Mouse (Mus musculus): ENCODE results near the gene Map3k3. TPM values are rescaled to one million over a fixed set of nuclear protein-coding genes. Genes with fewer than 3 reads are reported as not detected.
"Not testable (repeated sequence)": the region's sequence is repeated elsewhere in the genome, so short reads cannot be mapped to it uniquely, and the experiment has no call there.

Map3k3 gene
- total and polyA plus RNA-seq, 2 experiments from 2014 or later, result 8.5 to 32.9 TPM

DNA sequence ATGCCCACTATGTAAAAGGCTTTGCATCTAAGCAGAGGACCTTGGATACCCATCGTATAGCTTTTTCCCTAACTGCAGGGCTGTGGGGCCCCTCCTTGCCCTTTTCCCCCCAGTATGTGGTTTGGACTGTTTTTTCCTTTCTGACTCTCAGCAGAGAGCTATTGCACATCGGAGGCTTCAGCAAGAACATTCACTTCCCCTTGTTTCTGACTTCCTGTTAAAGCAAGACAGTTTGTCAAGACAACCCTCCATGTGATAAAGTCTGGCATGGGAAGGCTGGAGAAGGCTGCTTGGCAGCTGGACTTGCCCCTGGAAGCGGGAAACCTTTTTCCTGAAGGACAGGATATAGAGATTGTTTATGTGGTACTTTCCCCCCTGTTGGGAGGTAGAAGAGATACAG is 38.3 kb downstream of the Map3k3 start:
- WGBS, result 86% methylated on average over 3 of the region's 3 CpGs
- Histone ChIP-seq H3K4me2 (ENCODE audit: low read depth) (no peak overlapping the region), H3K4me1 (ENCODE audit: insufficient read depth) (no peaks in the 10 kb centered on the region), H3K4me3 (ENCODE audit: low read depth, low read length) (no peak overlapping the region), H3K9ac (no peak overlapping the region), H3K27me3 (ENCODE audit: insufficient read depth, low read length) (no peaks in the 10 kb centered on the region), H3K36me3 (ENCODE audit: insufficient read depth) (peaks cover 29% of the 10 kb centered on the region), H3K27ac (ENCODE audit: low read depth, low read length) (no peak overlapping the region), H3K9me3 (ENCODE audit: low read length) (no peaks in the 10 kb centered on the region)
- ATAC-seq, result no peak
- no peak for DNase-seq
- TF ChIP-seq CTCF (IDR thresholded peaks at IDR 0.05; ENCODE audit: low read depth), result no peak

DNA sequence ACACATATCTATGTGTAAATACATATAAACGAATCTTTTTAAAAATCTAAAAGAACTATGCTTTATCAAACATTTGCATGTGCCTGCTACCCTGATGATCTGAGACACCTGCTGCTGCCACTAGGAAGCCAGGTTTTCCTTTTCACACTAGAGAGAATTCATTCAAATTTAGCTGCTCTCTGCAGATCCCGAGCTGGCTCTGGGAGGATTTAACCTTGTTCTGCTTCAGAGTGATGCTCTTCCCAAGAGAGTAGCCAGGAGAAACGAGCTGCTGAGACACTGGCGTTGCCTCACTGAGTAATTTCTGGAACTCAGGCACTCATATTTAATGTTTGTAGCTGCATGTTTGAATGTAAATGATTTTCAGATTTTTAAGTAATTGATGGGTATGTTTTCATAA is 40.4 kb downstream of the Map3k3 start:
- DNase-seq (no peak), ATAC-seq (no peak)
- H3K36me3 ChIP-seq (ENCODE audit: insufficient read depth), result peaks cover 24% of the 10 kb centered on the region
- H3K4me2 ChIP-seq (ENCODE audit: low read depth), result no peak overlapping the region
- no peak overlapping the region for H3K9ac ChIP-seq
- no peak overlapping the region for H3K4me3 ChIP-seq (ENCODE audit: low read depth, low read length)
- no peaks in the 10 kb centered on the region for H3K27me3 ChIP-seq (ENCODE audit: insufficient read depth, low read length)
- H3K27ac ChIP-seq (ENCODE audit: low read depth, low read length), result no peak overlapping the region
- H3K4me1 ChIP-seq (ENCODE audit: insufficient read depth), result no peaks in the 10 kb centered on the region
- no peaks in the 10 kb centered on the region for H3K9me3 ChIP-seq (ENCODE audit: low read length)
- WGBS, result 79% methylated on average over 4 of the region's 4 CpGs
- no peak for TF ChIP-seq CTCF (IDR thresholded peaks at IDR 0.05; ENCODE audit: low read depth)

DNA sequence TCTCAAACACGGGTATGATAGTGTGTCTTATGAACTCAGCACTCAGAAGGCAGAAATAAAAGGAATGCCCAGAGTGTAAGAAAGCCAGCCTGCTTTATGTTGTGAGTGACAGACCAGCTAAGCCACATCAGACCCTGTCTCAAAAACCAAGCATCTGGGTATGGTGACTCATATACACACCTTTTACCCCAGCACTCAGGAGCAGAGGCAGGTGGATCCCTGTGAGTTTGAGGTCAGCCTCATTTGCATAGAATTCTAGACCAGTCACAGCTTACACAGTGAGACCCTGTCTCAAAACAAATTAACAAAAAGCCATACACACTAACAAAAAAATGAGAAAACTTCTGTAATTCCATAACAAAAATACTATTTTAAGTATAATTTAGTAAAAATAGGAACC is 41.4 kb downstream of the Map3k3 start:
- 82% methylated on average over 1 of the region's 1 CpGs for WGBS
- H3K36me3 ChIP-seq (ENCODE audit: insufficient read depth), result peaks cover 33% of the 10 kb centered on the region
- no peaks in the 10 kb centered on the region for H3K27me3 ChIP-seq (ENCODE audit: insufficient read depth, low read length)
- no peaks in the 10 kb centered on the region for H3K4me1 ChIP-seq (ENCODE audit: insufficient read depth)
- no peak overlapping the region for H3K27ac ChIP-seq (ENCODE audit: low read depth, low read length)
- no peak overlapping the region for H3K4me2 ChIP-seq (ENCODE audit: low read depth)
- DNase-seq (no peak), ATAC-seq (no peak)
- no peak overlapping the region for H3K4me3 ChIP-seq (ENCODE audit: low read depth, low read length)
- H3K9me3 ChIP-seq (ENCODE audit: low read length), result no peaks in the 10 kb centered on the region
- TF ChIP-seq CTCF (IDR thresholded peaks at IDR 0.05; ENCODE audit: low read depth), result no peak
- H3K9ac ChIP-seq, result no peak overlapping the region

DNA sequence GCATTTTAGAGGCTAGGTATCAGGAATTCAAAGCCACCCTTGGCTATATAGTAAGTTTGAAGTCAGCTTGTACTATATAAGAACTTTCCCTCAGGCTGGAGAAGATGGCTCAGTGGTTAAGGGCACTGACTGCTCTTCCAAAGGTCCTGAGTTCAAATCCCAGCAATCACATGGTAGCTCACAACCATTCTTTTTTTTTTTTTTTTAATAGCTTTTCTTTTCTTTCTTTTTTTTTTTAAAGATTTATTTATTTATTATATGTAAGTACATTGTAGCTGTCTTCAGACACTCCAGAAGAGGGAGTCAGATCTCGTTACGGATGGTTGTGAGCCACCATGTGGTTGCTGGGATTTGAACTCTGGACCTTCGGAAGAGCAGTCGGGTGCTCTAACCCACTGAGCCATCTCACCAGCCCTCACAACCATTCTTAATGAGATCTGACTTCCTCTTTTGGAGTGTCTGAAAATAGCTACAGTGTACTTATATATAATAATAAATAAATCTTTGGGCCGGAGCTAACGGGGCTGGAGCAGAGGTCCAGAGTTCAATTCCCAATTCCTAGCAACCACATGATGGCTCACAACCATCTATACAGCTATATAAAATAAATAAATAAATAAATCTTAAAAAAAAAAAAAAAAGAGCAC is 42.4 kb downstream of the Map3k3 start:
- not testable (repeated sequence) for H3K4me3 ChIP-seq (ENCODE audit: low read depth, low read length); H3K4me2 ChIP-seq (ENCODE audit: low read depth); H3K27me3 ChIP-seq (ENCODE audit: insufficient read depth, low read length); ATAC-seq; DNase-seq; H3K9me3 ChIP-seq (ENCODE audit: low read length); H3K4me1 ChIP-seq (ENCODE audit: insufficient read depth); H3K27ac ChIP-seq (ENCODE audit: low read depth, low read length); H3K9ac ChIP-seq
- 97% methylated on average over 4 of the region's 6 CpGs for WGBS
- H3K36me3 ChIP-seq (ENCODE audit: insufficient read depth), result peaks cover 30% of the 10 kb centered on the region

DNA sequence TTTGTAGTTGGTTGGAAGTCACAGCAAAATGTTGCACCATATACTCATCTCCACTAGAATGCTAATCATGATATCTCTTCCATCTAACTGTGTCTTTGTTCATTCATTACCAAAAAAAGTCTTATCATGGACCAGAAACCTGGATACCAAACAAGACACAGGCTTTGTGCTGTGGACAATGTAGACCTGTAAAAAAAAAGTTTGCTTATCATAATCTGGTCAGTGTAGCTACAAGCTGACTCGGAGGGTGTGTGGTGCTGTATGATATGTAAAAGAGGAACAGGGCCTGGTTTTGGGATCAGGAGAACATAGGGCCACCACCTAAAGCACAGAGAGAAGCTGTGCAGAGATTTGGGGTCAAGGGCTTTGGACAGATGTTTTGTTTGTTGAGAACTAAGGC is 45.1 kb downstream of the Map3k3 start:
- WGBS, result 98% methylated on average over 1 of the region's 1 CpGs
- ATAC-seq (no peak), DNase-seq (no peak)
- Histone ChIP-seq H3K4me3 (ENCODE audit: low read depth, low read length) (no peak overlapping the region), H3K9me3 (ENCODE audit: low read length) (no peaks in the 10 kb centered on the region), H3K4me2 (ENCODE audit: low read depth) (no peak overlapping the region), H3K9ac (no peak overlapping the region), H3K27ac (ENCODE audit: low read depth, low read length) (no peak overlapping the region), H3K36me3 (ENCODE audit: insufficient read depth) (peaks cover 13% of the 10 kb centered on the region; the same call in 1 of the 2 replicates), H3K27me3 (ENCODE audit: insufficient read depth, low read length) (no peaks in the 10 kb centered on the region), H3K4me1 (ENCODE audit: insufficient read depth) (no peaks in the 10 kb centered on the region)
- TF ChIP-seq CTCF (IDR thresholded peaks at IDR 0.05; ENCODE audit: low read depth), result no peak

DNA sequence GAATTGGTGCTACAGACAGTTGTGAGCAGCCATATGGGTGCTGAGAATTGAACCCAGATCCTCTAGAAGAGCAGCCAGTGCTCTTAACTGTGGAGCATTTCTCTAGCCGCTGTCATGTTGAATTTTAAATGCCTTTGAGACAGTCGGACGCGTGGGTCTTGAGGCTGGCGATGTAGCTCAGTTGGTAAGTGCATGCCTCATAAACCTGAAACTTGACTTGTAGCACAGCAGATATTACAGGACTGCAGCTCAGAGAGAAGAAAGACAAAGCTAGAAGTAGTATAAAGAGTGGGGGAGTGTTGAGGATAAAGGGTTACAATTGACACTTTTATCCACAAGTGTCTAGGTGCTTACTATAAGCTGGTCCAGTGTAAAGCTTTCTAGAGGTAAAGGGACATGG is 48.1 kb downstream of the Map3k3 start:
- Histone ChIP-seq H3K9me3 (ENCODE audit: low read length) (no peaks in the 10 kb centered on the region), H3K27me3 (ENCODE audit: insufficient read depth, low read length) (no peaks in the 10 kb centered on the region), H3K4me3 (ENCODE audit: low read depth, low read length) (no peak overlapping the region), H3K9ac (no peak overlapping the region), H3K4me2 (ENCODE audit: low read depth) (no peak overlapping the region), H3K27ac (ENCODE audit: low read depth, low read length) (no peak overlapping the region), H3K36me3 (ENCODE audit: insufficient read depth) (peaks cover 24% of the 10 kb centered on the region), H3K4me1 (ENCODE audit: insufficient read depth) (no peaks in the 10 kb centered on the region)
- no peak for TF ChIP-seq CTCF (IDR thresholded peaks at IDR 0.05; ENCODE audit: low read depth)
- ATAC-seq, result no peak
- DNase-seq, result no peak
- WGBS, result 94% methylated on average over 5 of the region's 5 CpGs

DNA sequence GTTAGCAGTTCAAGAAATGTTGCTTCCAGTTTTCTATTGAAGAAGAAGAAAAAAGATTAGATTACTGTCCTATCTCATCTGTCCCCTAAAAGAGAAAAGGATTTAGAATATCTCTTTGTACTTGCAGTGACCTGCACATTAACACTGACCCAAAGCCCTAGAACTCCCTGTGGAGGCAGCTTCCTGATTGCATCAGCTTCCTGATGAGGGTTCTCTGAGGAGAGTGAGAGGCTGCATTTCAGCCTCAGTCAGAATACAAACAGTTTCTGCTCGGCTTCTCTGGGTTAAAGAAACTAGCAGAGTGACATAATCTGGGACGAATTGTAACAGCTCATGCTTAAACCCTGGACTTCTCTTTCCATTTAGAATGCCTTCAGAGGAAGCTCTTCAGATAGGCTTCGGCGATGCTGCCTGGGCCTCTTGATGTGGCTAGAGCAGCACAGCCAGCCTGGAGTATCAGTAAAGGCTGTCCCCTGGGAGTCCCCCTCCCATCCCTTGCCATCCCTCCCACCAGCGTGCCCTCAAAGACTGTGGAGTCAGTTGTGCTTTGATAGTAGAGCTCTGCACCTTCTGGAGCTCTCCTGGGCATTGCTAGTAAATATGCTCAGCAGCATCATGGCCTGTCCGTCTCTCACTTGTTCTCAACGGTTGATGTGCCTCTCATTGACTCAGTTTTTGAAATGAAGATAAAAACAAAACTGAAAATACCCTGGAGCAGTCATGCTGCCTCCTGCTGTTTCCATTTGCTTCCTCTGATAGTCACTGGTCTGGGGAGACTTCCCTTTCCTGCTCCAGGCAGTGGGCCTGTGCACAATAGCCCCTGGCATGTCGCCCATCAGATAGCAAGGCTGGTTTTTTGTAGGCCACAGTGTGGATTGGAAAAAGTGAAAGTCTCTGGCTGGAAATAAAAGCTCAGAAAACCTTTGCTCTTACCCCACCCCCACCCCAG is 50.4 kb downstream of the Map3k3 start:
- H3K9ac ChIP-seq, result no peak overlapping the region; the same call in 1 of the 2 replicates
- no peak for TF ChIP-seq CTCF (IDR thresholded peaks at IDR 0.05; ENCODE audit: low read depth)
- no peaks in the 10 kb centered on the region for H3K4me1 ChIP-seq (ENCODE audit: insufficient read depth)
- no peaks in the 10 kb centered on the region for H3K27me3 ChIP-seq (ENCODE audit: insufficient read depth, low read length)
- WGBS, result 37% methylated on average over 8 of the region's 8 CpGs
- peak overlapping the region; percentile 75 for H3K27ac ChIP-seq (ENCODE audit: low read depth, low read length)
- H3K9me3 ChIP-seq (ENCODE audit: low read length), result no peaks in the 10 kb centered on the region
- peak; percentile 35 for DNase-seq
- H3K36me3 ChIP-seq (ENCODE audit: insufficient read depth), result peaks cover 20% of the 10 kb centered on the region
- peak; percentile 48 for ATAC-seq
- no peak overlapping the region for H3K4me3 ChIP-seq (ENCODE audit: low read depth, low read length)
- H3K4me2 ChIP-seq (ENCODE audit: low read depth), result no peak overlapping the region
